Mouse (Mus musculus) adipose tissue, adult 10 weeks (tissue): ENCODE data around the gene Ttc32. TPM values are rescaled to one million over a fixed set of nuclear protein-coding genes. Genes with fewer than 3 reads are reported as not detected.

ENCODE experiments used
- polyA plus RNA-seq: library from polyadenylated mRNA; stranded (reverse); fragments of 350-450 nt; fragmentation: Illumina TruSeq; extraction: RNeasy Lipid Tissue Mini Kit (QIAGEN cat#74804); gene quantifications from one replicate; pipeline ENCODE4 v1.2.3, GENCODE M21; 2014; ENCODE audit warnings: low read depth, low replicate concordance

The Ttc32 gene
- 13.1 TPM for polyA plus RNA-seq

DNA sequence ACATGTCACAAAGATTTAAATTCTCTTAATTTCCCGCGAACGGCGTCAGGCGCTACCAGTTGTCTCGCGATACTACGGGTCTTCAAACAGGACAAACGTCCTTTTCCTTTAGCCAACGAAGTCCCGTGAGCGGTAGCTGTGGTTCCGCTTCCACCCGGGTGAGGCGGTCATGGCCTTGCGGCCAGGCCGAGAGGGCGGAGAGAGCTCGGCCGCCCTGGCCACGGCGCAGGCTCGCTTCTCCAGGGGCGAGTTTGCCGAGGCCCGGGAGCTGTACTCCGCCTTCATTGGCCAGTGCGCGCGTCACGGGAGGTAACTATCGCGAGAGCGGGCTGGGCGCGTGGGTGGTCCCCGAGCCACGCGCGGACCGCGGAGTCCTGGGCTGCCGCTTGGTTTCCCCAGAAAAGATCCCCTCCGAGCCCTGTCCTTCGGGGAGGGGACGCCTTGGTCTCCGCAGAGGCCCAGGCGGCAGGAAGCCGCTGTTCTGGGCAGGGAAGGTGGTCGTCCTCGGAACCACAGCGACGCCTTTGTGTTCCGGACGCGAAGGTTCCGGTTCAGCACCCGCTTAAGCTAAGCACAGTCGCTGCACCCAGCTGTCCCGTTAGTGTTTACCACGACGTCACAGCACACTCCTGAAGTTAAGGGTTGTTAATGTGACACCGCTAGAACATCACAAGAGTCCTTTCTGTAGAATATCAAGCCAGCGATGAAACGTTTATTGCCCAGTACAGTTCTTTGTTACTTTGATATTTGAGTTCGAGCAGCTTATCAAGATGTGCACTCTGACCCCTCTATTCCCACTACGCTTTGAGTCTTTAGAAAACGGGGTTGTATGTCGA lies at the start of gene Ttc32:
Ttc32 (plus strand) TSS at position 110 of the 836 bp plus-strand sequence.

Other genes starting within 250 kb of the Ttc32 start
- 481 TPM for gene Laptm4a, start 108.3 kb upstream of the Ttc32 start, polyA plus RNA-seq
- gene Matn3, start 82.1 kb upstream of the Ttc32 start, polyA plus RNA-seq, result not detected
- 10.2 TPM for gene Wdr35, start 56.1 kb upstream of the Ttc32 start, polyA plus RNA-seq